Mouse (Mus musculus) B cell, adult 2 months (primary cell): ENCODE measurements at regions not wholly inside any gene's neighbourhood (a gene's known extent, or its start where the extent isn't known, plus 50 kb on each side); places are given as distances from the start of the nearest gene placed in this dataset.

ENCODE experiments used
- DNase-seq, 2 experiments: peaks; one replicate each; pipeline ENCODE4 v3.0.0; 2022

GRCm38 (mm10) chr13:28425116-28425515 lies 167.8 kb downstream of the Gm11361 start:
- no peak for DNase-seq

- no peak for DNase-seq
These were observed 167.2 kb downstream of the Gm11361 start for GRCm38 (mm10) chr13:28424446-28425059.

GRCm38 (mm10) chr13:28421309-28421708 lies 164.0 kb downstream of the Gm11361 start:
- no peak for DNase-seq

GRCm38 (mm10) chr13:28420636-28421035 lies 163.3 kb downstream of the Gm11361 start:
- no peak for DNase-seq

- DNase-seq = peak; percentile 39 to 47
These were observed 162.6 kb downstream of the Gm11361 start for GRCm38 (mm10) chr13:28419950-28420381.

GRCm38 (mm10) chr13:28418936-28419681 lies 161.8 kb downstream of the Gm11361 start:
- no peak for DNase-seq

GRCm38 (mm10) chr13:28417929-28418881 lies 160.9 kb downstream of the Gm11361 start:
- peak in 1 of 2 experiments; percentile 2 for DNase-seq

GRCm38 (mm10) chr13:28417431-28417928 lies 160.2 kb downstream of the Gm11361 start:
- no peak for DNase-seq

- no peak for DNase-seq
These were observed 159.6 kb downstream of the Gm11361 start for GRCm38 (mm10) chr13:28416887-28417286.

GRCm38 (mm10) chr13:28416231-28416630 lies 158.9 kb downstream of the Gm11361 start:
- DNase-seq = no peak

GRCm38 (mm10) chr13:28415769-28416168 lies 158.4 kb downstream of the Gm11361 start:
- no peak for DNase-seq

GRCm38 (mm10) chr13:28410324-28410723 lies 153.0 kb downstream of the Gm11361 start:
- no peak for DNase-seq

- DNase-seq = no peak
These were observed 152.2 kb downstream of the Gm11361 start for GRCm38 (mm10) chr13:28409609-28409902.

- no peak for DNase-seq
These were observed 151.7 kb downstream of the Gm11361 start for GRCm38 (mm10) chr13:28408868-28409608.

GRCm38 (mm10) chr13:28400459-28400858 lies 143.1 kb downstream of the Gm11361 start:
- DNase-seq = no peak
